Mouse (Mus musculus) v-Abl transformed pro-B cells (cell line): ENCODE results near the gene Col9a3.

Experiments
- in situ Hi-C, 2 experiments: fragments of 400-800 bp; cut with MboI; formaldehyde crosslinking; loops; one replicate each; pipeline ENCODE4 v1.15.1; 2025; ENCODE audit not compliant: unreplicated experiment in 2 of 2

Col9a3 gene

DNA sequence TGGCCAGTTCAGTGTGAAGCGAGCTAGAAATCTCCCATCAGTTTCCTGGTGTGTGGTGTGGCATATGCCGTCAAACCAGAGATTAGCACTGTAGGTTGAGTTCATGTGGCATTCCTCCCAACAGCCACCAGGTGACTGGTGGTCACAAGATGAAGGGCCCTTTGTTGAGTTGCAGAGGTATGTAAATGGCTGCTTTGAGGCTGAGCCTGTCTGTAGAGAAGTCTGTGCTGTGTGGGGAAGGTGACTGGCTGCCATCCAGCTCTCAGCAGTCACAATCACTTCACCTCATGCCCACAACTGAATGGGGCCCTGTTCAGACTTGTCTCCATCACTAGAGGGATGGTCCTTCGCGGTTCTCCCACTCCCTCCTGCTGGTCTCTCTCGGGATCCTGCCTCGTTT, 7.2 kb downstream of the Col9a3 start:
- in situ Hi-C loops = no loop called here

DNA sequence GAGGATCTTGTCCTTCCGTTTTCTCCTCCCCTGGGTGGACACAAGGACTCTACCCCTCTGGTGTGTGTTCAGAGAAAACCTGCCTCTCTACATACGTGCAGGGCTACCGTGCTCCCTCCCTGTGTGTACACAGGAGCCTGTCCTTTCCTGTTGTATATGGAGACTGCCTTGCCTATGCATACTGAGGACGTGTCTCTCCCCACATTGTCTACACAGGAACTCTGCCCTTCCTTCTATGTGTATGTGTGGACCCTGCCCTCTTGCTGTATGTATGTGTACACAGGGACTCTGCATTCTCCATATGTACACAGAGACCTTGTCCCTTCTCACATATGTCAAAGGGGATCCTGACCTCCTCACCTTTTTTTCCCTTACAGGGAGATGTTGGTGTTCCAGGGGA, 12.7 kb downstream of the Col9a3 start:
- in situ Hi-C loops = no loop called here

- in situ Hi-C loops = no loop called here
Measured at GRCm38 (mm10) chr2:180611882-180612281, 14.3 kb downstream of the Col9a3 start.

- in situ Hi-C loops = no loop called here
Measured at GRCm38 (mm10) chr2:180641576-180642554, 44.3 kb downstream of the Col9a3 start.

- in situ Hi-C loops = no loop called here
Measured at GRCm38 (mm10) chr2:180642555-180643260, 45.1 kb downstream of the Col9a3 start, which contains the start of gene Tcfl5. Gene Tcfl5 (minus strand): TSS chr2:180642708.

GRCm38 (mm10) chr2:180643626-180644025, 46.0 kb downstream of the Col9a3 start:
- in situ Hi-C loops = no loop called here

DNA sequence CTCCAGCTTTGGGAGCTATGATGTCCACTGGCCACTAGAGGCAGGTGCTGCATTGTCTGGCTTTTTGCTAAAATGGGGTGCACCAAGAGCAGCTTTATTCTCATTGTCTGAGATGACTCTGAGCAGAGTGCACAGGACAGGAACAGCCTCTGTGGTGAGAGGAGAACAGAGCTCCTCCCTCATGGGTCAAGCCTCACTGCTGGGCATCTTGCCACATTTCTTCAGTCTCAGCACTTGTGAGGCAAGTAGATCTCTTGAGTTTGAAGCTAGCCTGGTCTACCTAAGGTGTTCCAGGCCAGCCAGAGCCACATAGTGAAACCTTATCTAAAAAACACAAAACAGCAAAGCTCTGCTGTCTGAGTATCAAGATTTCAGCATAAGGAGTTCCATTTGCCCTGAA, 49.3 kb downstream of the Col9a3 start:
- in situ Hi-C loops = no loop called here

DNA sequence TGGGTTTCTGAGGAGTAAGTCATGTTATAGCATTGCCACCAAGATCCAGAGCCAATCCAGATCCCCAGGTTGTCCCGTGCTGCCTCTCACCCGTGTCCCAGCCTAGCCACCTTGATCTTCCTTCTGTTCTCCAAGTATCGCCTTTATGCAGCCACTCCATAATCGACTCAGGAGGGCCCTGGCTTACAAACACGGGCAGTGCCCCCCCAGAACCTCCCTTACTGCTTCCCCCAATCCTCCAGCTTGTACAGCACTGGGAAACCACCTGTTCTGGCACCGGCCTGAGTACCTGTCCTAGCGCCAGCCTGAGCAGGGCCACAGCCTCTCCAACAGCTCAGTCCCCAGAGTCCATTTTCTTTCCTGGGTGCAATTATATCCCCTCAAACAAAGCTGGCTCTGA, 57.1 kb downstream of the Col9a3 start:
- in situ Hi-C loops = no loop called here

DNA sequence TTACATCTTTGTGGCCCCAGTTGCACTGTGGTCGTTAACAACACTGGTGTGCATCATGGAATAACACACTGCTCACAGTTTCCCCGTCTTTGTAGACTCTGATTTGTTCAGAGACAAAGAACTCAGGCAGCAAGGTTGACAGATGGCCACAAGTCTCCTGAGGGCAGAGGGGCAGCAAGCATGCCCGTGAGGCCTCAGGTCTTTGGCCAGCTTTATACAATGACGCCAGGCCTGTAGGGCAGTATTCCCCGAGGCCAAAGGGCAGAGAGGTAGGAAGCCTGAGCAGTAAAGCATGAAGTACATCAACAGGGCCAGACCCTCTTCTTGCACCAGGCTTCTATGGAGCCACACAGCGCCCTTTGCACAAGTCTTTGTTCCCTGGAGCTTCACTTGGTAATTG, 57.6 kb downstream of the Col9a3 start:
- in situ Hi-C loops = no loop called here

DNA sequence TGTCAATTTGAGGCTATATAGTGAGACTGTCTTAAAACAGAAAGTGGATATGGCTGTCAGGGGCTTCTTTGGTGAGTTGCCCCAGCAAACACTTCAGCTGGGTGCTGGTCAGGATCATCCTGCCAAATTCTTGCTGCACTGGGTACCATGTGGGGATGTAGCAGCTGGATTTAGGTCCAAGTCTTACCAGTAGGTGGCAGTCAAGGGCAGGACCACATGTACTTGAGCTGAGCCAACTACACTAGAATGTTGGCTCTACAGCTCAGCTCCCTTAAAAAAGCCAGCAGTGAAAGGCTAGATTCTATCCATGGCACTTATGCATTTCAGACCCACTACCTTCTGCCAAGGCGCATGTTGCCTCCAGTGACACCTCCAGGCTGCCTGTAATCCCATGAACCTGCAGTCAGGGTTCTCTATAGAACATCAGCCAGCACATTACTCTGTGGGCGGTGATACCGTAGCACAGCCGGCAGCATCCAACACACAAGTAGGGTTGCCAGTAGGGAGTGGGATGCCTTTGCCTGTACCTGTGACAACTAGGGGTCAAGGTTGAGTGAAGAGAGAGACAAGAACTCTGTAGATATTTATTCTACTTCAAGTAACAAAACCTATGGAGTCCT, 59.9 kb downstream of the Col9a3 start:
- in situ Hi-C loops = no loop called here

DNA sequence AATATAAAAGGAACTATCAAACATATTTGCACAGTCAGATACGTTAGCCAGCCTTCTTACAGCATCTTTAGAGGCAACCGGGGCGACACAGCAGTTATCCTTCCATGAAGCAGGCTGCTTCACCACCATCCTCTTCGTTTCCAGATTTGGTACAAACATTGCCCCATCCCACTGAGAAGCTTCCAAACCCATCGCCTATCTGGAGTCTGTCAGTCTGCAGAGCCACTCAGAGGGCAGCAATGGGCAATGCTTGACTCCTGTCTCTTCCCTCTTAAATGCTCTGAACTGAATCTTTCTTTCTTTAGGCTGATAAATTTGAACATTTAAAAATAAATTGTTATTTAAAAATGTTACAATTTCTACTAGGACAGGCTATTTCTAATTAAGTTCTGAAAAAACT, 60.8 kb downstream of the Col9a3 start:
- in situ Hi-C loops = no loop called here

- in situ Hi-C loops = no loop called here
Measured at GRCm38 (mm10) chr2:180659353-180660150, 62.0 kb downstream of the Col9a3 start.

- in situ Hi-C loops = no loop called here
Measured at GRCm38 (mm10) chr2:180660521-180660920, 62.9 kb downstream of the Col9a3 start.

- in situ Hi-C loops = no loop called here
Measured at GRCm38 (mm10) chr2:180662008-180662407, 64.4 kb downstream of the Col9a3 start.
